In genomic region chr9:108053665-108054225, GRCm38 (mm10) we compare ENCODE assay signal across 15 mouse cellular contexts. TPM values are rescaled to one million over a fixed set of nuclear protein-coding genes. Genes with fewer than 3 reads are reported as not detected.
DNase-seq lines count a peak whose midpoint lies in the region; ATAC-seq and TF ChIP-seq lines count a peak whose summit lies in the region.
"Had no signal": no experiment of that assay in that cellular context is flagged by ENCODE, and none has a peak within 500 bp of the region (broad histone marks: within the 10 kb centered on the region; RNA-seq: fewer than 3 reads in every experiment).

No protein-coding gene starts in this region.

- peaks cover 4% of the 10 kb centered on the region; the same call in 1 of the 2 replicates for H3K36me3 ChIP-seq in liver, adult 2 months (ENCODE audit: control insufficient read depth, insufficient read depth, low read length)
- H3K36me3 ChIP-seq in liver, postnatal 0 days (replicated peaks; ENCODE audit: insufficient read depth, low read length) = peaks cover 74% of the 10 kb centered on the region
- peaks cover 82% of the 10 kb centered on the region for H3K36me3 ChIP-seq in embryonic facial prominence, embryonic 13.5 days
- H3K36me3 ChIP-seq in liver, embryonic 15.5 days (replicated peaks) = peaks cover 91% of the 10 kb centered on the region
- peaks cover 24% of the 10 kb centered on the region; the same call in 1 of the 2 replicates for H3K36me3 ChIP-seq in midbrain, embryonic 15.5 days (replicated peaks)

- H3K27me3 ChIP-seq in liver, adult 2 months (ENCODE audit: control insufficient read depth, insufficient read depth, low read length) = no peaks in the 10 kb centered on the region
- H3K27me3 ChIP-seq in liver, postnatal 0 days (ENCODE audit: insufficient read depth, low read length) = no peaks in the 10 kb centered on the region
- no peaks in the 10 kb centered on the region for H3K27me3 ChIP-seq in embryonic facial prominence, embryonic 13.5 days
- no peaks in the 10 kb centered on the region for H3K27me3 ChIP-seq in liver, embryonic 15.5 days
- H3K27me3 ChIP-seq in midbrain, embryonic 15.5 days (replicated peaks) = no peaks in the 10 kb centered on the region

- no peak overlapping the region for H3K27ac ChIP-seq in liver, adult 2 months (replicated peaks; ENCODE audit: insufficient read depth, low read depth, low read length)
- no peak overlapping the region for H3K27ac ChIP-seq in liver, postnatal 0 days (ENCODE audit: low read depth)
- peak overlapping the region; percentile 66; the same call in 1 of the 2 replicates for H3K27ac ChIP-seq in embryonic facial prominence, embryonic 13.5 days
- H3K27ac ChIP-seq in liver, embryonic 15.5 days (replicated peaks) = no peak overlapping the region
- H3K27ac ChIP-seq in midbrain, embryonic 15.5 days = no peak overlapping the region

- DNase-seq in cerebellum, adult 18-20 months = peak; percentile 19 to 40
- DNase-seq in cerebellum, postnatal 4 days (ENCODE audit: low spot score in 2 of 2) = no peak
- peak; percentile 74 for DNase-seq in liver, adult 2 months (ENCODE audit: extremely low read depth, low read depth, low spot score)
- DNase-seq in liver, postnatal 0 days = no peak
- DNase-seq in right cerebral cortex, adult 18-20 months = no peak
- DNase-seq: adrenal gland, adult 2 months; heart, postnatal 10 days; lung, postnatal 14 days had no signal

- no peak overlapping the region for H3K9ac ChIP-seq in liver, adult 2 months (ENCODE audit: low read depth, low read length)
- no peak overlapping the region for H3K9ac ChIP-seq in liver, postnatal 0 days (replicated peaks)
- peak overlapping the region; percentile 56; the same call in 1 of the 2 replicates for H3K9ac ChIP-seq in embryonic facial prominence, embryonic 13.5 days
- H3K9ac ChIP-seq in liver, embryonic 15.5 days = no peak overlapping the region
- no peak overlapping the region for H3K9ac ChIP-seq in midbrain, embryonic 15.5 days

- no peak overlapping the region for H3K4me2 ChIP-seq in liver, postnatal 0 days (ENCODE audit: low read depth, low read length)
- peak overlapping the region; percentile 52; the same call in 1 of the 2 replicates for H3K4me2 ChIP-seq in embryonic facial prominence, embryonic 13.5 days
- H3K4me2 ChIP-seq in liver, embryonic 15.5 days = 0 out of 2 replicates have a peak overlapping the region, but pooled peaks have one; percentile 56
- no peak overlapping the region for H3K4me2 ChIP-seq in midbrain, embryonic 15.5 days

- no peak for ATAC-seq in liver, postnatal 0 days
- ATAC-seq in embryonic facial prominence, embryonic 13.5 days (ENCODE audit: insufficient number of reproducible peaks, insufficient read depth, low FRiP score, low TSS enrichment, low read depth) = no peak
- ATAC-seq in liver, embryonic 15.5 days (ENCODE audit: insufficient read depth) = no peak
- no peak for ATAC-seq in midbrain, embryonic 15.5 days (replicated peaks)

- no peak for TF ChIP-seq CTCF in liver, adult 2 months (IDR thresholded peaks at IDR 0.05; ENCODE audit: low read depth, low read length)
- TF ChIP-seq CTCF in liver, postnatal 0 days (IDR thresholded peaks at IDR 0.05; ENCODE audit: low read depth) = no peak

- H3K79me2 ChIP-seq in liver, adult 2 months (ENCODE audit: control insufficient read depth, insufficient read depth, low read length) = peaks cover 4% of the 10 kb centered on the region; the same call in 1 of the 2 replicates

- H3K4me3 ChIP-seq in liver, adult 2 months (ENCODE audit: insufficient read depth, low read depth, low read length) = no peak overlapping the region
- H3K4me3 ChIP-seq in liver, postnatal 0 days (ENCODE audit: low read depth, low read length) = no peak overlapping the region
- peak overlapping the region; percentile 23; the same call in 1 of the 2 replicates for H3K4me3 ChIP-seq in embryonic facial prominence, embryonic 13.5 days
- no peak overlapping the region for H3K4me3 ChIP-seq in liver, embryonic 15.5 days (replicated peaks)
- H3K4me3 ChIP-seq in midbrain, embryonic 15.5 days = no peak overlapping the region

- no peak for TF ChIP-seq POLR2A in liver, adult 2 months (IDR thresholded peaks at IDR 0.05; ENCODE audit: extremely low read depth, insufficient read depth, low read length)

- H3K9me3 ChIP-seq in liver, postnatal 0 days (ENCODE audit: low read length) = no peaks in the 10 kb centered on the region
- no peaks in the 10 kb centered on the region for H3K9me3 ChIP-seq in embryonic facial prominence, embryonic 13.5 days
- no peaks in the 10 kb centered on the region for H3K9me3 ChIP-seq in liver, embryonic 15.5 days (replicated peaks)
- H3K9me3 ChIP-seq in midbrain, embryonic 15.5 days = no peaks in the 10 kb centered on the region

- 66% methylated on average over 15 of the region's 15 CpGs for WGBS in liver, adult 2 months
- 89% methylated on average over 15 of the region's 15 CpGs for WGBS in liver, postnatal 0 days (ENCODE audit: insufficient replicate concordance)
- 92% methylated on average over 15 of the region's 15 CpGs for WGBS in embryonic facial prominence, embryonic 13.5 days
- WGBS in liver, embryonic 15.5 days (ENCODE audit: insufficient replicate concordance) = 91% methylated on average over 15 of the region's 15 CpGs
- 90% methylated on average over 15 of the region's 15 CpGs for WGBS in midbrain, embryonic 15.5 days

- TF ChIP-seq EP300 in liver, postnatal 0 days (IDR thresholded peaks at IDR 0.05; ENCODE audit: low read depth) = no peak

- H3K4me1 ChIP-seq in liver, adult 2 months (ENCODE audit: control insufficient read depth, insufficient read depth, low read length) = peaks cover 39% of the 10 kb centered on the region
- peaks cover 10% of the 10 kb centered on the region for H3K4me1 ChIP-seq in liver, postnatal 0 days (ENCODE audit: insufficient read depth)
- peaks cover 27% of the 10 kb centered on the region for H3K4me1 ChIP-seq in embryonic facial prominence, embryonic 13.5 days
- peaks cover 50% of the 10 kb centered on the region for H3K4me1 ChIP-seq in liver, embryonic 15.5 days (replicated peaks)
- H3K4me1 ChIP-seq in midbrain, embryonic 15.5 days = peaks cover 24% of the 10 kb centered on the region

RNA-seq across cellular contexts. Expression of gene Amigo3, which starts 0.8 kb away (rescaled TPM):
- 0.37 and 0.47 TPM in 2 replicates for total RNA-seq in liver, adult 2 months (2014; rRNA removed)
- polyA plus RNA-seq in liver, adult 2 months (2012; rRNA removed) = 1.2 and 2.8 TPM in 2 replicates
- 0.59 and 0.86 TPM in 2 replicates for polyA plus RNA-seq in liver, postnatal 0 days (2015; fragmentation: Nextera tagmentation; extraction: Ambion mirVana)
- 3.4 and 3.7 TPM in 2 replicates for polyA plus RNA-seq in embryonic facial prominence, embryonic 13.5 days (2015; fragmentation: Nextera tagmentation; extraction: Ambion mirVana)
- 1.5 and 1.8 TPM in 2 replicates for polyA plus RNA-seq in liver, embryonic 15.5 days (2015; fragmentation: Nextera tagmentation; extraction: Ambion mirVana)
- polyA plus RNA-seq in midbrain, embryonic 15.5 days (2015; fragmentation: Nextera tagmentation; extraction: Ambion mirVana) = 3.5 and 3.6 TPM in 2 replicates

RNA-seq across cellular contexts. Expression of gene Gmppb, which starts 4.7 kb away (rescaled TPM):
- total RNA-seq in liver, adult 2 months (2014; rRNA removed) = 14.0 and 54.7 TPM in 2 replicates
- 16.5 and 21.4 TPM in 2 replicates for polyA plus RNA-seq in liver, adult 2 months (2012; rRNA removed)
- polyA plus RNA-seq in liver, postnatal 0 days (2015; fragmentation: Nextera tagmentation; extraction: Ambion mirVana) = 12.2 and 12.6 TPM in 2 replicates
- polyA plus RNA-seq in embryonic facial prominence, embryonic 13.5 days (2015; fragmentation: Nextera tagmentation; extraction: Ambion mirVana) = 27.4 and 31.5 TPM in 2 replicates
- polyA plus RNA-seq in liver, embryonic 15.5 days (2015; fragmentation: Nextera tagmentation; extraction: Ambion mirVana) = 15.3 and 16.3 TPM in 2 replicates
- 19.6 and 22.0 TPM in 2 replicates for polyA plus RNA-seq in midbrain, embryonic 15.5 days (2015; fragmentation: Nextera tagmentation; extraction: Ambion mirVana)

RNA-seq across cellular contexts. Expression of gene Mst1, which starts 26.5 kb away (rescaled TPM):
- total RNA-seq in liver, adult 2 months (2014; rRNA removed) = 143 and 177 TPM in 2 replicates
- polyA plus RNA-seq in liver, adult 2 months (2012; rRNA removed) = 203 and 264 TPM in 2 replicates
- 81.4 and 93.0 TPM in 2 replicates for polyA plus RNA-seq in liver, postnatal 0 days (2015; fragmentation: Nextera tagmentation; extraction: Ambion mirVana)
- polyA plus RNA-seq in embryonic facial prominence, embryonic 13.5 days (2015; fragmentation: Nextera tagmentation; extraction: Ambion mirVana) = 0.38 and 1.0 TPM in 2 replicates
- polyA plus RNA-seq in liver, embryonic 15.5 days (2015; fragmentation: Nextera tagmentation; extraction: Ambion mirVana) = 41.1 and 51.2 TPM in 2 replicates
- not detected in 2 replicates for polyA plus RNA-seq in midbrain, embryonic 15.5 days (2015; fragmentation: Nextera tagmentation; extraction: Ambion mirVana)
- total RNA-seq: common myeloid progenitor, adult 5-6 weeks; heart, postnatal 10 days; layer of hippocampus, postnatal 36 days; monocyte, adult 5-6 weeks had no signal
- polyA plus RNA-seq: forebrain, embryonic 14.5 days had no signal

RNA-seq across cellular contexts. Expression of gene Rnf123, which starts 29.4 kb away (rescaled TPM):
- total RNA-seq in liver, adult 2 months (2014; rRNA removed) = 19.6 and 29.6 TPM in 2 replicates
- polyA plus RNA-seq in liver, adult 2 months (2012; rRNA removed) = 79.8 and 97.5 TPM in 2 replicates
- 45.2 and 50.1 TPM in 2 replicates for polyA plus RNA-seq in liver, postnatal 0 days (2015; fragmentation: Nextera tagmentation; extraction: Ambion mirVana)
- 31.2 and 36.2 TPM in 2 replicates for polyA plus RNA-seq in embryonic facial prominence, embryonic 13.5 days (2015; fragmentation: Nextera tagmentation; extraction: Ambion mirVana)
- polyA plus RNA-seq in liver, embryonic 15.5 days (2015; fragmentation: Nextera tagmentation; extraction: Ambion mirVana) = 100 and 123 TPM in 2 replicates
- 54.7 and 55.0 TPM in 2 replicates for polyA plus RNA-seq in midbrain, embryonic 15.5 days (2015; fragmentation: Nextera tagmentation; extraction: Ambion mirVana)

RNA-seq across cellular contexts. Expression of gene Apeh, which starts 40.7 kb away (rescaled TPM):
- total RNA-seq in liver, adult 2 months (2014; rRNA removed) = 53.3 and 54.3 TPM in 2 replicates
- 89.0 and 116 TPM in 2 replicates for polyA plus RNA-seq in liver, adult 2 months (2012; rRNA removed)
- polyA plus RNA-seq in liver, postnatal 0 days (2015; fragmentation: Nextera tagmentation; extraction: Ambion mirVana) = 67.7 and 75.2 TPM in 2 replicates
- polyA plus RNA-seq in embryonic facial prominence, embryonic 13.5 days (2015; fragmentation: Nextera tagmentation; extraction: Ambion mirVana) = 40.8 and 45.6 TPM in 2 replicates
- polyA plus RNA-seq in liver, embryonic 15.5 days (2015; fragmentation: Nextera tagmentation; extraction: Ambion mirVana) = 194 and 242 TPM in 2 replicates
- polyA plus RNA-seq in midbrain, embryonic 15.5 days (2015; fragmentation: Nextera tagmentation; extraction: Ambion mirVana) = 54.7 and 61.3 TPM in 2 replicates

Comparison
In these comparisons a context has a peak if more than half of its experiments do, and no peak if none do; other contexts are left out.
1. DNase-seq: peak in cerebellum, adult 18-20 months (2 of 2) and liver, adult 2 months (single experiment); none in cerebellum, postnatal 4 days (0 of 2), liver, postnatal 0 days (single experiment) and right cerebral cortex, adult 18-20 months (single experiment).
2. H3K4me2 ChIP-seq: peak in embryonic facial prominence, embryonic 13.5 days (single experiment) and liver, embryonic 15.5 days (single experiment); none in liver, postnatal 0 days (single experiment) and midbrain, embryonic 15.5 days (single experiment).
3. RNA of gene Mst1, which starts 26.5 kb away (polyA plus RNA-seq): 203 to 264 TPM in liver, adult 2 months, 81.4 to 93.0 TPM in liver, postnatal 0 days and 41.1 to 51.2 TPM in liver, embryonic 15.5 days; 0.38 to 1.0 TPM in embryonic facial prominence, embryonic 13.5 days and not detected in midbrain, embryonic 15.5 days; every median in the first group is over 10 times any median in the second.